Mouse (Mus musculus) liver, postnatal 0 days (tissue): ENCODE measurements around the gene Vmn1r217. TPM values are rescaled to one million over a fixed set of nuclear protein-coding genes. Genes with fewer than 3 reads are reported as not detected.
"Not testable (repeated sequence)": the region's sequence is repeated elsewhere in the genome, so short reads cannot be mapped to it uniquely, and the experiment has no call there.

Experiments
- ATAC-seq: fragments of 200-750 bp; cut with Nextera tagmentation; 2 replicates; pipeline ENCODE4 v1.8.0; 2017; ENCODE audit warnings: mild to moderate bottlenecking, moderate library complexity
- DNase-seq: peaks from one replicate; pipeline ENCODE4 v3.0.0-alpha.2; 2016
- H3K27ac ChIP-seq: fragments of 300-500 bp; sonication (generic); 2 replicates; pipeline ENCODE4 v1.5.1; 2014; ENCODE audit warnings: antibody characterized with exemption, moderate library complexity, mild to moderate bottlenecking, low read depth
- H3K27me3 ChIP-seq: fragments of 300-500 bp; sonication (generic); 2 replicates; pipeline ENCODE4 v1.6.1; 2014; ENCODE audit warnings: low read length, control low read depth, mixed read lengths; ENCODE audit not compliant: insufficient read depth
- H3K36me3 ChIP-seq: fragments of 300-500 bp; sonication (generic); replicated peaks from 2 replicates; pipeline ENCODE4 v1.6.1; 2014; ENCODE audit warnings: mild to moderate bottlenecking, control low read depth, low read length, moderate library complexity, mixed read lengths; ENCODE audit not compliant: insufficient read depth
- H3K4me1 ChIP-seq: fragments of 300-500 bp; sonication (generic); 2 replicates; pipeline ENCODE4 v1.6.1; 2014; ENCODE audit warnings: antibody characterized with exemption, mild to moderate bottlenecking, control low read depth; ENCODE audit not compliant: insufficient read depth
- H3K4me2 ChIP-seq: fragments of 300-500 bp; sonication (generic); 2 replicates; pipeline ENCODE4 v1.6.1; 2014; ENCODE audit warnings: low read depth, mild to moderate bottlenecking, low read length, moderate library complexity, mixed read lengths
- H3K4me3 ChIP-seq: fragments of 300-500 bp; sonication (generic); 2 replicates; pipeline ENCODE4 v1.5.1; 2014; ENCODE audit warnings: low read depth, low read length
- H3K9ac ChIP-seq: fragments of 300-500 bp; sonication (generic); replicated peaks from 2 replicates; pipeline ENCODE4 v1.6.1; 2014; ENCODE audit warnings: mild to moderate bottlenecking, moderate library complexity
- H3K9me3 ChIP-seq: fragments of 300-500 bp; sonication (generic); 2 replicates; pipeline ENCODE4 v1.6.1; 2016; ENCODE audit warnings: mild to moderate bottlenecking, control low read depth, low read length, mixed read lengths
- CTCF ChIP-seq: sonication (generic); IDR thresholded peaks from 2 replicates; pipeline ENCODE4 v1.5.1; 2016; ENCODE audit warnings: antibody characterized with exemption, low read depth
- EP300 ChIP-seq: IDR thresholded peaks from 2 replicates; pipeline ENCODE4 v1.6.1; 2016; ENCODE audit warnings: antibody characterized with exemption, low read depth, mild to moderate bottlenecking
- WGBS: fragments of 180-500 bp; shearing (Covaris S2); extraction: QIAGEN DNeasy Blood & Tissue Kit; methylation state at CpG from one replicate; pipeline ENCODE4 v1.1.7; 2014; ENCODE audit not compliant: insufficient replicate concordance; 5-methylcytosine and 5-hydroxymethylcytosine counted together
- polyA plus RNA-seq: library from polyadenylated mRNA; unstranded; fragments of >200 nt; fragmentation: Nextera tagmentation; extraction: Ambion mirVana; gene quantifications from 2 replicates; pipeline ENCODE4 v1.2.1, GENCODE M21; 2015

The Vmn1r217 gene
- not detected in 2 replicates for polyA plus RNA-seq

DNA sequence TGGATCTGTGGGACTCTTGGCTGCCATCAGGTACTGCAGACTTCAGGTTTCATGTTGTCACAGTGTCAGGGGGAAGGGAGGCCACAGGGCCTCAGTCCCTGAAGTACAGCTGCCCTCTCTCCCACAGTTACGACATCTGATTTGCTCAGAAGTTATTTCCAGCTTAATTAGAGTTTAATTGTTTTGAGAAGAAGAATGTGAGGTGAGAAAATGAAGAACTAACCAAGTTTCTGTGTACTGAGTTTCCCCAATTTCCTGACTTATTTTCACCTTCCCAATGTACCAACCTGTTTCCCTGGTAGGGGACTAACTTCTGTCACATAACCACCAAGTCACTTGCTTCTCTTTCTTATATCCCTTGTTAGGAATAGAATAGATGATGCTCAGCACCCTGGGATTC, at the start of gene Vmn1r217:
Gene Vmn1r217, minus strand, starts transcription at position 101 of the 400 bp plus-strand sequence.
- not testable (repeated sequence) for H3K27ac ChIP-seq, DNase-seq

GRCm38 (mm10) chr13:23166471-23166870, 48.4 kb upstream of the Vmn1r217 start:
- WGBS = 68% methylated on average over 4 of the region's 4 CpGs
- not testable (repeated sequence) for H3K9ac ChIP-seq, H3K4me2 ChIP-seq, H3K36me3 ChIP-seq, DNase-seq, ATAC-seq, H3K9me3 ChIP-seq, H3K27ac ChIP-seq, H3K4me3 ChIP-seq, H3K27me3 ChIP-seq, H3K4me1 ChIP-seq

More for the DNA sequence above, at the start of gene Vmn1r217:
- WGBS = 59% methylated on average over 1 of the region's 1 CpGs
- not testable (repeated sequence) for H3K9me3 ChIP-seq, H3K4me3 ChIP-seq, ATAC-seq, H3K4me1 ChIP-seq, H3K36me3 ChIP-seq, H3K9ac ChIP-seq, H3K4me2 ChIP-seq, H3K27me3 ChIP-seq

- 61% methylated on average over 4 of the region's 4 CpGs for WGBS
- Histone ChIP-seq H3K4me1 (no peaks in the 10 kb centered on the region), H3K9me3 (no peaks in the 10 kb centered on the region), H3K9ac (no peak within 1 kb of the TSS), H3K4me2 (no peak within 1 kb of the TSS), H3K36me3 (no peaks in the 10 kb centered on the region), H3K4me3 (no peak within 1 kb of the TSS), H3K27me3 (no peaks in the 10 kb centered on the region), H3K27ac (no peak within 1 kb of the TSS)
- no peak for TF ChIP-seq EP300
- TF ChIP-seq CTCF = no peak
- DNase-seq (no peak), ATAC-seq (no peak)
These were observed 41.0 kb upstream of the Vmn1r217 start, which contains the start of gene Vmn1r219 for GRCm38 (mm10) chr13:23159012-23159411. Vmn1r219 (plus strand) TSS chr13:23159312.

DNA sequence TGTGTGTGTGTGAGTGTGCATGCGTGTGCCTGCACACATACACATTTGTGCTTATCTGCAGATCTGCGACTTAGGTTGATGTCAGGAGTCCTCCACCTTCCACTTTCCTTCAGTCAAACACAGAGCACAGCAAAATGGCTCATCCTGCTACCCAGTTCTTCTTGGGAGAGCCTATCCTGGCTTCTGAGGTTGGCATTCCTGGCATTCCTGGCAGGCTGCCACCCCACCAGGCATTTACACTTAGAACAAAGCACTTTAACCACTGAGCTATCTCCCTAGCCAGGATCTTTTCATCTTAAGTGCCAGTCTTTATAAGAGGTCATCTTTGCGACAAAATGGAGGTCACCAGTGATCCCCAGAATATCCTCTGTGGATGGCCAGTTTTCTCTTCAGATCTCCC, 39.8 kb upstream of the Vmn1r217 start:
- TF ChIP-seq EP300 (no peak), CTCF (no peak)
- DNase-seq = no peak
- H3K36me3 ChIP-seq = no peaks in the 10 kb centered on the region

GRCm38 (mm10) chr13:23138880-23139279, 20.9 kb upstream of the Vmn1r217 start:
- ATAC-seq (no peak), DNase-seq (no peak)
- 81% methylated on average over 2 of the region's 2 CpGs for WGBS
- H3K27me3 ChIP-seq = no peaks in the 10 kb centered on the region
- no peaks in the 10 kb centered on the region for H3K9me3 ChIP-seq
- no peak overlapping the region for H3K4me3 ChIP-seq
- H3K36me3 ChIP-seq = no peaks in the 10 kb centered on the region
- no peak overlapping the region for H3K9ac ChIP-seq
- no peaks in the 10 kb centered on the region for H3K4me1 ChIP-seq
- TF ChIP-seq CTCF = no peak
- no peak for TF ChIP-seq EP300
- H3K4me2 ChIP-seq = no peak overlapping the region
- no peak overlapping the region for H3K27ac ChIP-seq

More for the DNA sequence above, 39.8 kb upstream of the Vmn1r217 start:
- ATAC-seq = no peak
- Histone ChIP-seq H3K4me2 (no peak overlapping the region), H3K9ac (no peak overlapping the region), H3K4me1 (no peaks in the 10 kb centered on the region), H3K9me3 (no peaks in the 10 kb centered on the region), H3K4me3 (no peak overlapping the region), H3K27ac (no peak overlapping the region), H3K27me3 (no peaks in the 10 kb centered on the region)
- 71% methylated on average over 3 of the region's 3 CpGs for WGBS

- H3K36me3 ChIP-seq = no peaks in the 10 kb centered on the region
- H3K4me3 ChIP-seq = no peak overlapping the region
- DNase-seq = no peak
- H3K9ac ChIP-seq = no peak overlapping the region
- WGBS = 73% methylated on average over 1 of the region's 1 CpGs
- no peak overlapping the region for H3K27ac ChIP-seq
- ATAC-seq = no peak
- TF ChIP-seq EP300 = no peak
- TF ChIP-seq CTCF = no peak
- H3K27me3 ChIP-seq = no peaks in the 10 kb centered on the region
- no peak overlapping the region for H3K4me2 ChIP-seq
- no peaks in the 10 kb centered on the region for H3K9me3 ChIP-seq
- no peaks in the 10 kb centered on the region for H3K4me1 ChIP-seq
These were observed 15.5 kb upstream of the Vmn1r217 start for GRCm38 (mm10) chr13:23133501-23133900.

DNA sequence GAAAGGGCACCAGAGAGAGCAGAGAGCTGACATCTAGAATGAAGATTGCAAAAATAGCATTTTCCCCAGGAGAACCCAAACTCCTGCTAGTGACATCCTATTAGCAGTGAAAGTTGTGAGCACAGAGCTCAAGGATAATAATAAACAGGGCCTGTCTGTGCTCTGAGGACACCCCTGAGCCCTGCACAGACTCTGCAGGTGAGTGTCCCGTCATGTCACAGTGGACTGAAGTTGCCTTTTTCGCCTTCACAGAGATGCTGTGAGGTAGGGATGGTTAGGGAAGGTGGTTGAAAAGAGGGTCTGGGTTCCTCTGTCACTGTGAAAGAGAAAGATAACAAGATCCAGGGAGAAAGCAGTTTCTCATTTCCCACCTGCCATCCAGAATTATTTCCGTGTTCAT, 15.1 kb upstream of the Vmn1r217 start, which contains the start of gene Vmn1r218:
Gene Vmn1r218, plus strand, starts transcription at position 57 of the 400 bp plus-strand sequence.
- H3K27ac ChIP-seq = no peak within 1 kb of the TSS
- TF ChIP-seq CTCF = no peak
- TF ChIP-seq EP300 = no peak
- WGBS = 68% methylated on average over 3 of the region's 3 CpGs
- H3K9ac ChIP-seq = no peak within 1 kb of the TSS
- H3K27me3 ChIP-seq = no peaks in the 10 kb centered on the region
- H3K36me3 ChIP-seq = no peaks in the 10 kb centered on the region
- H3K4me3 ChIP-seq = no peak within 1 kb of the TSS
- no peak for ATAC-seq
- H3K9me3 ChIP-seq = no peaks in the 10 kb centered on the region
- no peaks in the 10 kb centered on the region for H3K4me1 ChIP-seq
- no peak for DNase-seq
- no peak within 1 kb of the TSS for H3K4me2 ChIP-seq
